Mouse (Mus musculus): Measurements from ENCODE around the gene Htatsf1. TPM values are rescaled to one million over a fixed set of nuclear protein-coding genes. Genes with fewer than 3 reads are reported as not detected.

Gene Htatsf1
- 10 to 100 TPM; 50.1 to 53.9 TPM for total RNA-seq (2021)

DNA sequence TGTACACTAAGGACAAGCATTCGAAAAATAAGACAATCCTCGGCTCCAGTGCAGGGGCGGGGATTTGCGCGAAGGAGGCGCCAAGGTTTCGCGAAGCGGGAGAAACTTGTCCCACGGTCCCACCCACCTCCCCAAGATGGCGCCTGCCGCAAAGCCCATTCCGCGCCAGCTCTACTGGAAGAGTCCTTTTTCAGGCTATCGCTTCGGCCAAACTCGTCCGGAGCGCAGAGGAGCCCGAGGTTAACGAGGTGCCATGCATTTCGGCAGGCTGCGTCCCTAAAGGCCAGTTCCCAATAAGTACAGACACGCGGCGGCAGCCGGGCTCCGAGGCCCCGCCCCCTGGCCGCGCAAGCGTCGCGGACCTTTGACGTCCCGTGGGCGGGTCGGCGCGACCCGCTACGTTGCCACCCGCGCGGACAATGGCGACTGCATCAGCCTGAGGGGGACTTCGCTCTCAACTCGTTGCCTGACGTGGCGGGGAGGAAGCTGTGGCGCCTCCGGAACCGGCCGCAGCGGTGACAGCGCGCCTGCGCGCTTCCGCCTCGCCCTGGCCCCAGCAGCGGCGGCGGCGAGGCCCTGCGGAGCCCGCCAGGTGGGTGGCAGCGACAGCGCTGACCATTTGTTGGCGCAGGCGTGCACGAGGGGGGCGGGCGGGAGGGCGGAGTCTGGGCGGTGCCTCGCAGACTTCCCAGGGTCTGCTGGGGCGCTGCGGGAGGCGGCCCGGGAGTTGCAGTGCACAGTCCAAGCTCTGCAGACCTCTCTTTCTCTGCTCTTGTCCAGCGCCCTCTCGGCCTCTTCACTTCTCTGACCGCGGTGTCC lies at the start of gene Htatsf1:
Htatsf1 (plus strand) TSS at position 410 of the 819 bp plus-strand sequence.
- DNase-seq (ENCODE audit: low spot score) = peak; percentile 66
- intact Hi-C loops (cut with DNase I) = loop anchor here (10.0 kb wide), 2 partner anchors 341 to 459 kb away; partner anchors contain the start of genes Mmgt1 and Rbmx

DNA sequence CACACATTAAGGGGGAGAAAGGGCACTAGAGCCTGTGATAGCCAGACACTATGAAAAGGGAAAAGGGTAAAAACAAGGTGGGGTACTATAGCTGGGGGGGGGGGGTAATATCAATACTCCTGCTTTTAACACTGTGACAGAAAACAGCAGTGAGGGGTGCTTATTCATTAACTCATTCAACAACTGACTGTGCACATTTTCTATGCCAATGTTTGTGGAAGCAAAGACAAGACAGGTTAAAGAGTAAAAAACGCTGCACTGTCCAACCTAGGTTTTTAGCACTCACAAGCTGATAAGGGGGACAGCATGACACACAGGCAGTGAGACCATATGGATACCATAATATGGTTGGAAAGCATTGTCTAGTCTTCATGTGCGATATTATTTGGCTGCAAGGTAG lies 40.5 kb upstream of the Htatsf1 start:
- DNase-seq (ENCODE audit: low spot score) = no peak
- intact Hi-C loops (cut with DNase I) = no loop called here

DNA sequence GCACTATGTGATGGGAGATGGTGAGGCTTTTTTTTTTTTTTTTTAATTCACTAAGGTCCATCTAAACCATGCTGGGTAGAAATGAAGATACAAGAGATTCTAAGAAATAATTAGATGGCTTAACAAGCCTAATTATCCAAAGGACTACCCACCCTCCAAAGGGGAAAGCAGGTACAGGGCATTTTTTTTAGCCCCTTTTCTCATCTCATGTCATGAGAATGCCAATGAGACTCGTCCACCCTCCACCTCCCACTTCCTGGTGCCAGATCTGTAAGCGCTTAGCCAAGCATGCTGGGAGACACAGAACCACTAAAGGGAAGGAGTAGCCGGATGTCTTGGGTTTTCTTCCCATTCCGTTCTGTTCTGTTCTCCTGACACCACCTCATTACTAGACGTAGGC lies 10.6 kb upstream of the Htatsf1 start, which contains the start of gene Brs3:
Brs3 (plus strand) TSS at position 301 of the 400 bp plus-strand sequence.
- intact Hi-C loops (cut with DNase I) = no loop called here
- no peak for DNase-seq (ENCODE audit: low spot score)

GRCm38 (mm10) chrX:57043869-57044268 lies 9.5 kb upstream of the Htatsf1 start:
- DNase-seq (ENCODE audit: low spot score) = no peak
- intact Hi-C loops (cut with DNase I) = no loop called here

DNA sequence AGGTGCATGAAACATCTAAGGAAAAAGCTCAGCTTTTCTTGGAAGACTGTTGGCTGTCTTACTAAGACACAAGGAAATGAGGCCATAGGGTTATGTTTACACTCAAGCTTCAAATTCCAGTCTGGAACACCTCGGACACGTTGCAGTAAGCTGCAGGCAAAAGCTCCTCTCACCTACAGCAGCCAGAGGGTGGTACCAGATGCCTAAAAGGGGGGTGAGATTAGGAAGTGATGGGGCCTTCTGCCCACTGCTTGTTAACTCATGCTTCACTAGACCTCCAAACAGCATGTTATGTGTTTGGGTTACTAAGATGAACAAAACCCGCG lies 572 bp upstream of the Htatsf1 start:
- no peak for DNase-seq (ENCODE audit: low spot score)
- intact Hi-C loops (cut with DNase I) = loop anchor here (10.0 kb wide), 2 partner anchors 342 to 458 kb away; partner anchors contain the start of genes Mmgt1 and Rbmx

DNA sequence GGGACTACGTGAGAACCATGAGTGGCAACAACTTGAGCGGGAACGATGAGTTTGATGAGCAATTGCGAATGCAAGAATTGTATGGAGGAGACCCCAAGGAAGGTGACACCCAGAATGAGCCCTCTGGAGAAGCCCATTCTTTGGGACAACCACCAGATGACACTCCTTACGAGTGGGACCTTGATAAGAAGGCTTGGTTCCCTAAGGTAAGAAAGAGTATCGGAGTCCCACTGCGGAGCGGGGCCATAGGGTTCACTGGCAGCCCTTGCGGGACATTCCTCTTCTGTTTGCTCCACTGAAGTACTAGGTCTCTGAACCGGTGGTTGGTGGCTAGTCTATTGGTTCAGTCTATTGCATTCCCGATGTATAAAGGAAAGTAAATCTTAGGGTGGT lies 606 bp downstream of the Htatsf1 start:
- intact Hi-C loops (cut with DNase I) = loop anchor here (10.0 kb wide), 2 partner anchors 341 to 459 kb away; partner anchors contain the start of genes Mmgt1 and Rbmx
- no peak for DNase-seq (ENCODE audit: low spot score)

DNA sequence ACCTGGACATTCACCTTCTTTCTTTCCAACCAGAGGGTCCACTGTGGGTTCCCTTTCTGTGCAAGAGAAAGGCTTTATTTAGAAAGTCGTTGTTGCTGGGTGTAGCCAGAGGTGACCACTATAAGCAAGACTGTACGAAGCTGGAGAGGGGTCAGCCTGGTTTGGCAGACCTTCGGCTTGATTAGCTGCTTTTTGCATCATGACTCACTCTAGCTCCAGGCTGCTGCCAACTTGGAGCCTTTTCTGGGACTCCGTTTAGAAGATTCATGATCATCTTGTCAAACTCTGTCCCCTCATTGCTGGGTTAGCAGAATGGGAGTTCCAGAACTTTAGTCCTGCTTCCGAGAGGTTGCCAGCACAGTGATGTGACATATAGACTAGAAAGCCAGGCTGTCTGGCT lies 28.1 kb downstream of the Htatsf1 start:
- intact Hi-C loops (cut with DNase I) = no loop called here
- DNase-seq (ENCODE audit: low spot score) = no peak

- intact Hi-C loops (cut with DNase I) = no loop called here
- DNase-seq (ENCODE audit: low spot score) = no peak
Measured at GRCm38 (mm10) chrX:57087806-57088205, 34.4 kb downstream of the Htatsf1 start, which contains the start of gene Vgll1. Vgll1 (plus strand) TSS chrX:57088106.

- DNase-seq (ENCODE audit: low spot score) = no peak
- intact Hi-C loops (cut with DNase I) = no loop called here
Measured at GRCm38 (mm10) chrX:57103415-57103814, 50.0 kb downstream of the Htatsf1 start.

GRCm38 (mm10) chrX:57106956-57107355 lies 53.6 kb downstream of the Htatsf1 start:
- intact Hi-C loops (cut with DNase I) = no loop called here
- no peak for DNase-seq (ENCODE audit: low spot score)

Other genes starting within 250 kb of the Htatsf1 start
- gene Map7d3, start 231.3 kb upstream of the Htatsf1 start, total RNA-seq (2021) = under 1 TPM; 0.50 to 0.73 TPM
- gene Adgrg4, start 183.4 kb upstream of the Htatsf1 start, total RNA-seq (2021) = not detected
- gene Brs3, start 10.5 kb upstream of the Htatsf1 start, total RNA-seq (2021) = not detected
- gene Vgll1, start 34.5 kb downstream of the Htatsf1 start, total RNA-seq (2021) = not detected
- gene Cd40lg, start 158.6 kb downstream of the Htatsf1 start, total RNA-seq (2021) = not detected